Mouse (Mus musculus) brain, embryonic 14.5 days (tissue): ENCODE measurements around the gene Gnl1.

Experiments
- CTCF ChIP-seq: fragments of 200-500 bp; IDR thresholded peaks from 2 replicates; pipeline ENCODE4 v1.5.1; 2012; ENCODE audit warnings: inconsistent platforms, mild to moderate bottlenecking, moderate library complexity, borderline replicate concordance; ENCODE audit not compliant: insufficient read depth, insufficient read length; ENCODE audit errors: extremely low read depth
- POLR2A ChIP-seq: fragments of 200-500 bp; IDR thresholded peaks from 2 replicates; pipeline ENCODE4 v1.6.1; 2012; ENCODE audit warnings: mild to moderate bottlenecking, inconsistent platforms, borderline replicate concordance; ENCODE audit not compliant: poor library complexity, insufficient read depth, insufficient read length, severe bottlenecking; ENCODE audit errors: extremely low read depth

DNA sequence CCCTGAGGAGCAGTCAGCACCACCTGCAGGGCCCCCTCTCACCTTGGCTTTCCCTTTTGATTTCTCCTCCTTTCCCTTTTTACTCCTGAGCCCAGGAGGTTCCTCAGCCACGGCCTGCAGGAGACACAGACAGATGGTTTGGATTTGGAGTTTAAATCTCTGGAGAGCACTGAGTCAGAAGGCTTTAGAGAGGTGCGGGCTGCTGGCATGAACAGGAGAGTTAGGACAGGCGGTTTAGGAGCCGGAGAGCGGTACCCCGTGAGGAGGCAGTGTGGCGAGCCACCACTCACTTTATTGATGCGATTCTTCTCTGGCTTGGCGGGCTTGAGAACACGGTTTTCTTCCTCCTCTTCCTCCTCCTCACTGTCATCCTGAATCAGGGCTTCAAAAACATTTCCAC, 16.4 kb upstream of the Gnl1 start:
- TF ChIP-seq POLR2A: no peak
- no peak for TF ChIP-seq CTCF
